Mouse (Mus musculus) spleen, adult 2 months (tissue): ENCODE data around the gene Ythdc1.

Experiments
- CTCF ChIP-seq: fragments of 200-500 bp; IDR thresholded peaks from 2 replicates; pipeline ENCODE4 v1.5.1; 2011; ENCODE audit warnings: mild to moderate bottlenecking, inconsistent platforms; ENCODE audit not compliant: insufficient read depth, insufficient read length, insufficient replicate concordance; ENCODE audit errors: extremely low read depth
- POLR2A ChIP-seq: fragments of 200-500 bp; IDR thresholded peaks from 2 replicates; pipeline ENCODE4 v1.6.1; 2011; ENCODE audit warnings: low read depth, low read length, inconsistent platforms

DNA sequence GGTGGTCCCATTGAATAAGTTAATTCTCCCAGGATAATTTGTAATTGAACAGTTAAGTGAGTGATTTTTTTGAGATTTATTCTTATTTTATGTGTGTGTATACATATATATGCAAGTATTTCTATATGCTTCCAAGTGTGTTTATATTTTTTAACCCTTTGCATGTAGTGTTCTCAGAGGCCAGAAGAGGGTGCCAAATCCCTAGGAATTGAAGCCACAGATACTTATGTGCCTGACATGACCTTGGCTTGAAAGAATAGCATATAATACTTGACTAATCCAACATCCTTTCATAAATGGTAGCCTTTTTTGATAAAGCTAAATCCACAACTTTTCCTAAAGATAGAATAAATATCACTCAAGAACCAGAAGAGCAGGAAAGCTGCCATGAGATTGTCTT, 46.1 kb downstream of the Ythdc1 start:
- TF ChIP-seq POLR2A (no peak), CTCF (no peak)
